ENCODE assay signal across 17 mouse cellular contexts in the genomic region with DNA sequence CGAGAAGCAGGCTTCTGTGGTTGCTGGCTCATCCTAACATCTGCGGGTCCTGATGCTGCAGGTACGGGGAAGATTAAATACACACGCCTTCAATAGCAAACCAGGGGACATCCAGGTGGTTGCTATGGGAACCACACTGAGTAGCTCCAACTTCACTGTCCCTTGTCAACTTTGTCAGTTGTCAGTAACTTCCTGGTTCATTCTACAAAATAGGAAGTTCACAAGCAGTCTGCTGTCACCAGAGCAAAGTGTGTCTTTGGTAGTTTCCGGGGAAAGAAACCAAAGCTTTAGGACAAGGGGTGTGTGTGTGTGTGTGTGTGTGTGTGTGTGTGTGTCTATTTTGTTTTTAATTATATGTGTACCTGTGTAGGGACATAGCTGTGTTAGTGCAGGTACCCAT.
DNase-seq lines count a peak whose midpoint lies in the region; ATAC-seq and TF ChIP-seq lines count a peak whose summit lies in the region.
"Had no signal": no experiment of that assay in that cellular context is flagged by ENCODE, and none has a peak within 500 bp of the region (broad histone marks: within the 10 kb centered on the region; RNA-seq: fewer than 3 reads in every experiment).

No protein-coding gene starts in this region.

- peak overlapping the region; percentile 30 for H3K27ac ChIP-seq in spleen, adult 2 months (ENCODE audit: insufficient read depth, low read length)
- H3K27ac ChIP-seq in CH12.LX (ENCODE audit: insufficient read depth, low read depth) = no peak overlapping the region
- no peak overlapping the region for H3K27ac ChIP-seq in intestine, postnatal 0 days (ENCODE audit: low read depth, low read length)
- H3K27ac ChIP-seq: hindbrain, embryonic 15.5 days had no signal

- H3K9me3 ChIP-seq in CH12.LX (replicated peaks; ENCODE audit: low read length) = peaks cover 8% of the 10 kb centered on the region
- H3K9me3 ChIP-seq in intestine, postnatal 0 days (ENCODE audit: control insufficient read depth) = no peaks in the 10 kb centered on the region
- H3K9me3 ChIP-seq: hindbrain, embryonic 15.5 days had no signal

- dilution Hi-C loops in CH12.LX (cut with MboI; ENCODE audit: extremely low pct_ligation_motif_present, extremely low pct_unique_long_range_greater_than_20kb, low sequenced_read_pairs) = no loop called here

- H3K79me2 ChIP-seq in CH12.LX (replicated peaks; ENCODE audit: control insufficient read depth, extremely low read depth, insufficient read depth, poor library complexity, severe bottlenecking) = no peaks in the 10 kb centered on the region

- in situ Hi-C loops in CH12.LX (cut with MboI; ENCODE audit: low pct_ligation_motif_present, low pct_unique_long_range_greater_than_20kb, low sequenced_read_pairs) = loop anchor here (10.0 kb wide), 1 partner anchor 206 kb away; no protein-coding TSS in a partner anchor

- no peaks in the 10 kb centered on the region for H3K36me3 ChIP-seq in spleen, adult 2 months (ENCODE audit: control insufficient read depth, insufficient read depth, low read length)
- H3K36me3 ChIP-seq in CH12.LX (replicated peaks in 1 of 2; ENCODE audit: control insufficient read depth in 1 of 2, insufficient read depth in 1 of 2, low read length in 1 of 2) = no peaks in the 10 kb centered on the region
- H3K36me3 ChIP-seq in intestine, postnatal 0 days (ENCODE audit: control insufficient read depth, insufficient read depth) = no peaks in the 10 kb centered on the region
- H3K36me3 ChIP-seq: hindbrain, embryonic 15.5 days had no signal

- ATAC-seq in intestine, postnatal 0 days = no peak

- H3K27me3 ChIP-seq in spleen, adult 2 months (ENCODE audit: control insufficient read depth, insufficient read depth, low read length) = no peaks in the 10 kb centered on the region
- no peaks in the 10 kb centered on the region for H3K27me3 ChIP-seq in CH12.LX (replicated peaks)
- no peaks in the 10 kb centered on the region for H3K27me3 ChIP-seq in intestine, postnatal 0 days (replicated peaks; ENCODE audit: control insufficient read depth, insufficient read depth, low read length)
- H3K27me3 ChIP-seq: hindbrain, embryonic 15.5 days had no signal

- H3K4me1 ChIP-seq in spleen, adult 2 months (ENCODE audit: control insufficient read depth, insufficient read depth, insufficient read length) = peaks cover 16% of the 10 kb centered on the region; the same call in 1 of the 2 replicates
- H3K4me1 ChIP-seq in CH12.LX (ENCODE audit: control insufficient read depth in 1 of 2, insufficient read depth in 2 of 2) = peaks cover 0 to 39% of the 10 kb centered on the region in 2 experiments; a peak in 2 of 4 replicates
- H3K4me1 ChIP-seq in intestine, postnatal 0 days (replicated peaks; ENCODE audit: control insufficient read depth, insufficient read depth, low read length) = no peaks in the 10 kb centered on the region
- H3K4me1 ChIP-seq: hindbrain, embryonic 15.5 days had no signal

- DNase-seq in spleen, adult 2 months (ENCODE audit: low read depth in 1 of 2, low spot score in 2 of 2) = peak in 1 of 2 experiments; percentile 57
- DNase-seq in spleen, adult 18-20 months = no peak
- DNase-seq in CH12.LX (ENCODE audit: extremely low read depth) = no peak
- peak; percentile 33 for DNase-seq in induced T-regulatory cell, adult 2 months (ENCODE audit: low read depth)
- DNase-seq in right cerebral cortex, postnatal 25 days = no peak
- no peak for DNase-seq in heart, postnatal 36 days
- DNase-seq: cerebellum, postnatal 10 days; gastrocnemius, postnatal 10 days; heart, postnatal 10 days; kidney, adult 2 months; kidney, postnatal 25 days; left cerebral cortex, postnatal 4 days; lung, adult 2 months; right cerebral cortex, adult 18-20 months had no signal

- H3K9ac ChIP-seq in CH12.LX (ENCODE audit: insufficient read depth, low read depth) = no peak overlapping the region
- no peak overlapping the region for H3K9ac ChIP-seq in intestine, postnatal 0 days (ENCODE audit: low read depth, low read length)
- H3K9ac ChIP-seq: hindbrain, embryonic 15.5 days had no signal

- TF ChIP-seq RAD21 in CH12.LX (IDR thresholded peaks at IDR 0.05; ENCODE audit: low read depth, low read length) = no peak

- WGBS in spleen, adult 2 months = 28% methylated on average over 5 of the region's 5 CpGs
- 54% methylated on average over 5 of the region's 5 CpGs for WGBS in intestine, postnatal 0 days

- intact Hi-C loops in heart, postnatal 36 days (cut with DNase I) = no loop called here

- no peak for TF ChIP-seq CTCF in spleen, adult 2 months (IDR thresholded peaks at IDR 0.05; ENCODE audit: extremely low read depth, insufficient read depth, insufficient read length, insufficient replicate concordance)
- no peak for TF ChIP-seq CTCF in CH12.LX (conservative IDR thresholded peaks at IDR 0.05 in 1 of 2, IDR thresholded peaks at IDR 0.05 in 1 of 2; ENCODE audit: low read depth in 2 of 2, low read length in 2 of 2)
- no peak for TF ChIP-seq CTCF in intestine, postnatal 0 days (IDR thresholded peaks at IDR 0.05; ENCODE audit: low read depth)

- no peak overlapping the region for H3K4me3 ChIP-seq in spleen, adult 2 months (ENCODE audit: extremely low read depth, insufficient read depth, insufficient read length)
- no peak overlapping the region for H3K4me3 ChIP-seq in CH12.LX (replicated peaks in 1 of 3; ENCODE audit: low read depth in 2 of 3, low read length in 2 of 3, poor library complexity in 1 of 3)
- H3K4me3 ChIP-seq in intestine, postnatal 0 days (ENCODE audit: low read depth, low read length) = no peak overlapping the region
- H3K4me3 ChIP-seq: hindbrain, embryonic 15.5 days had no signal

- TF ChIP-seq EP300 in CH12.LX (IDR thresholded peaks at IDR 0.05; ENCODE audit: low read length) = no peak

- no peak overlapping the region for H3K4me2 ChIP-seq in CH12.LX (ENCODE audit: insufficient read depth, low read depth, poor library complexity, severe bottlenecking)
- no peak overlapping the region for H3K4me2 ChIP-seq in intestine, postnatal 0 days (replicated peaks; ENCODE audit: low read depth)
- H3K4me2 ChIP-seq: hindbrain, embryonic 15.5 days; midbrain, embryonic 11.5 days had no signal

- TF ChIP-seq POLR2A in spleen, adult 2 months (IDR thresholded peaks at IDR 0.05; ENCODE audit: low read depth, low read length) = no peak
- TF ChIP-seq POLR2A in CH12.LX (IDR thresholded peaks at IDR 0.05; ENCODE audit: low read depth, low read length) = no peak

TF ChIP-seq in CH12.LX, 34 proteins besides CTCF, POLR2A, EP300 and RAD21:
- TF ChIP-seq ELF1 (IDR thresholded peaks at IDR 0.05; ENCODE audit: low read depth, low read length) (0 out of 2 replicates have a peak, but pooled peaks have one; percentile 31), ETS1 (conservative IDR thresholded peaks at IDR 0.05; ENCODE audit: low read depth, low read length) (no peak), BHLHE40 (IDR thresholded peaks at IDR 0.05; ENCODE audit: low read depth, low read length) (no peak), IRF4 (IDR thresholded peaks at IDR 0.05; ENCODE audit: low read depth, low read length) (no peak), HCFC1 (IDR thresholded peaks at IDR 0.05; ENCODE audit: low read depth, low read length) (no peak)
TF ChIP-seq in CH12.LX: peak in this region for 1.
